Mouse (Mus musculus) layer of hippocampus, postnatal 25 days (tissue): ENCODE data around the gene Mecom. TPM values are rescaled to one million over a fixed set of nuclear protein-coding genes. Genes with fewer than 3 reads are reported as not detected.

Experiments
- DNase-seq, 2 experiments: peaks; one replicate each; pipeline ENCODE4 v3.0.0; 2022; ENCODE audit warnings: mixed read lengths in 2 of 2, low spot score in 1 of 2; ENCODE audit errors: extremely low spot score in 1 of 2
- total RNA-seq, 2 experiments: library from RNA; stranded (reverse); gene quantifications; 2 replicates each; pipeline ENCODE4 v1.2.3; 2021

The Mecom gene
- total RNA-seq, 2 experiments from 2014 or later: 2.8 to 3.9 TPM

DNA sequence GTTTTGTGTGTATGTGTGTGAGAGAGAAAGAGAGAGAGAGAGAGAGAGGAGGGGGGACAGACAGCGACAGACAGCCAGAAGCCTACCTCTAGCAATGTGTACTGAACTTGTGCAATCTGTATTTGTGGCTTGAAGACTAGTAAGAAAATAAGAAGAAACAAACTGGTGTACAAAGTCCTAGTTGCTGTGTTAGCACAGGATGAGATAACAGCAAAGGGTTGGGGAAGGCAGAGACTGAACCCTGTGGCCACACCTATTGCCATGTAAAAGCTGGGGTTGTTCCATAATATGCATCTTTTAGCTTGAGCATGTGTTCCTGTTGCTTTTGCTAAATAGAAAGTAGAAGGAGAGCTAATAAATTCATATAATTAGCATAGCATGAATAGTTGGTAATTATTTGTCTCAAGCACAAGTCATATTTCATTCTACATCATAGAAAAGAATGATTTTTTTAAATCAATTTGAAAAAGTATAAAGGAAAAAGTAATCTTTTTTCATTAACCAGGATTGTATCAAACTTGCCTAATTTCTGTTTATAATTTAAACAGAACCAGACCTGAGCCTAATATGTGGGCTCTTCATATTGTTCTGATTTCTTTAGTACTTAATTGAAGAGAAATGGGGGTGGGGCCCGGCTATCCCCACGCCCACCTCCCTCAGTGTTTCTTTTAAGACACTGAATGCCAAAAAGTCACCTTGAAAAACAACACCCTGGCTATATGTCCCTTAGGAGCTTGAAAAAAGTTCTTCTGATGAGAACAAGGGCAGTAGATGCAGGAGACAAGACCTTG, 379.2 kb downstream of the Mecom start:
- no peak for DNase-seq

DNA sequence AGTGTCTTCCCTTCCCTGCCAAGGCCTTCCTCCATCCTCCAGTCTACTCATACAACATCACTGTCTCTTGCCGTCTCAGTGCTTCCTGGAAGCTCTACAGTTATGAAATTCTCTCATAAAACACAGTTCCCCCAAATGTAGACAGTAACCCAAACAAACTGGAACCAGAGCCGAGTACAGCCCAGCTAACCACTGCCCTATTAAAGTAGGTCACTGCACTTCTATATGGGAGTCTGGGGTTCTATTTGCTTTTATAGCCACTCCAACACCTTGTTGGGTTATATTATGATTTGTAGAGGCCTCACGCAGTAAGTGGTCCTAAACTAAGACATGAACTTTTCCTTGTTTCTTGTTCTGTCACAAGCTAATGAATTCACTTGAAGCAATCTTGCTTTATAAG, 380.8 kb downstream of the Mecom start:
- DNase-seq: no peak

DNA sequence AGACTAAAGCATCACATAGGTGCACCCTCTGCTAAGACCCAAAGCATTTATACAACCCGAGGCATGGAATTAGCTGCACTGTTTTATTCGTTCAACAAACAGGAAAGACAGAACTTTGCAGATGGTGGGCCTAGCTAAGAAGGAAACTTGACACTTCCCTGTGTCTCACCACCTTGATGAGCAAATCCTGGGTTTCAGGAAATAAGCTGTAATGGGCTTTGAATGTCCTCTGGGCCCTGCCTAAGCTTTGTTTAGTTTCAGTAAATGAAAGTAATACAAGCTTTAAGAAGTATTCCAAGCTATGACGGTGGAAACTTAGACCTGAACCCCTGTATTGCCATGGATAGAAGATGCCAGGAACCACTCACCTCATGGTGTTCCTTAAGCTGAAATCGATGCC, 383.0 kb downstream of the Mecom start:
- DNase-seq: no peak

DNA sequence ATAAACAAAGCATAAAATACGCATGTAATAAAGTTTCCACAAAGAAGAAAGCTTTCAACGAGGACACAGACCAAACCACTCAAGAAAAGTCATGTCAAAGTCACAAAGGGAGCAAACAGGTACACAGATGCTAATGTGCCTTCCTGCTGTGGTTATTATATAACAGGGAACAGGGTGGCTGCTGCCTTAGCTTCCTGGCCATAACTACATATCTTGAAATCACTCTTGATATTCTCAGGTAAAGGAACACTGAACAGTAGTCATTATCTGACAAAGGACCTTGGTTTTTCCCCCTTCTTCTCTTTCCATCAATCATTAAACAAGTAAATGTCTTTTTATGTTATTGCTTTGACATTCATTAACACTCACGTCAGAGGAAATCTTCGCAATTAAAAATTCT, 384.4 kb downstream of the Mecom start:
- DNase-seq: no peak

DNA sequence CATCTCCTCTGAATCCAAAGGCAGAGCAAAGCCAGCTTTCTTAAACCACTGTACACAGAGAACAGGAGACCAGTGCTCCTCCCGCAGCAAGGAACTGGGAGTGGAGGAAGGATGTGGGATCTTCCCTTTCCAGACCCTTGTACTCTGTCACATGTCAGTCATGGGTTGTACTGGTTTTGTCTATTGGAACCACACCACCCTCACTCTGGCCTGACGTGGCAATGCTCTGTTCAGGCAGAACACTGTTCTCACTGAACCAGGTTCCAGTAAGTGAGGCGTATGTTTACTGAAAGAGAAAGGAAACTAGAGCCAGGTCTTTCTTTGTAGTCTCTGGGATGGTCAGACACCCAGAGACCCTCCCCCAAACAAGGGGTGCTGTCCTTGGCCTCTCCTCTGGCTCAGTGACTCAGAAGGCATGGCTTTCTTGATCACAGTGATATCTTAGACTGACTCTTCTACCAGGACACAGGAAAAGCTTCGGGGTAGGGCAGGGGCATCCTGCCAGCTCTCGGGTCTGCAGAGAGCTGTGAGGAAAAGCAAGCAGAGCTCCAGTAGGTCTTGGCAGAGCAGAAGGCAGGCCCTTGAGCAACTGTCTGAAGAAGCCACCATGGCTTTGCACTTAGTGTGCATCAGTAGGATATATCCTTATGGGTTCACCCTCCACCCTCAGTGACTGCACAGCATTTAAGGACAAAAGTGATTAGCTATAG, 386.7 kb downstream of the Mecom start:
- DNase-seq: no peak

DNA sequence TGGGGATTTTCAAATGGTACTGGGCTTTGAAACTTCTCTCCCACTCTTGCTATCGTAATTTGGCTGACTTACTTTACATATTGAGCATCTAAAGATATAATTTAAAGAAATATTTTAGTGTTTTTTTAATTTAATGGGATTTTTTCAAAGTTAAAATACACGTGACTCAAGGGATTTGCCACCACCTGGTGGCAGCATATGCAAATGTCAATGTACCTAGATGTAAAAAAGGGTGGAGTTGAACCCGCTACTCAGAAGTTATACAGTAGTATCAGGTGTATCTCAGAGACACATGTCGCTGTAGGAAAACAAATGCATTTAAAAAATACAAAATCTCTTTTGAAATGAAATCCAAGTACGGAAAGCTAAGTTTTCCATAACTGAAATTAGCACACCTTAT, 387.5 kb downstream of the Mecom start:
- no peak for DNase-seq

DNA sequence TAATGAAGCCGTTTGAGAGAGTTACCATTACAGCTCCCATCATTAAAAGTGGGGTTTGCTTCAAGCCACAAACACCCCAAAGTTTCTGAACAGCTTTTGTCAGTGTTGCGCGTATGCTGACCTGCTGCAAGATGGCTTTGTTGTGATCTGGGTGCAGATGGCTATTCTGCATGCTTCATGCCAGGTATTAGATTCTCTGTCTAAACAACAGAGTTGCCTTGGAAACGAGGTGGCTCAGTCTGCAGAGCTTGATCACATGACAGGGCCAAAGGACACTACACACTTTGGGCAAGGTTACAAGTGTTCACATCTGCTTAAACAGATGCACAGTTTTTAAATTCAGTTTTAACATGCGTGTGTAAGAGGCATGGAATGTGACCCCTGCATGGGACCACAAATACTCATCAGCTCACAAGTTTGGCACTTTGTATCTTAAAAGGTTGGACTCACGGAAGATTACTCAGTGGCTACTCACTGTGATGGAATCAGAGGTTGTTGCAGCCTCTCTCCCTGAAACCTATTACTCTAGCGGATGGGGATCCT, 390.6 kb downstream of the Mecom start:
- DNase-seq: no peak

DNA sequence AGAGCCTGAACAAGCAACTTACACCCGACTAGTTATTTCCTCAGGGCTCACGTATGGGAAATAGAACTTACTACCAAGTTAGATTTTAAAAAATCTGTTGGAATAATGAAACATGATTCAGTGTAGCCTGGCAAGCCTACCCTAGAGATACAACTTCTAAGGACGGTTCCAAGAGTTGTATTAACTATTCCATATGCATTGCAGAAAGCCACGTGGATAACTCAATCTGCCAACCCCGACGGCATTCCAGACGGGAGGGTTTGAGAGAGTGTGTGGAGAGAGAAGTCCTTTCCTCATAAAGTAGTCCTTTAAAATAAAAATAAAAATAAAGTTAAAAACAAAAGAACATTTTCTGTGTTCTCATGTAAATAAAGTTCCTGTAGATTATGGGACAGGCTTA, 393.4 kb downstream of the Mecom start:
- DNase-seq: no peak

DNA sequence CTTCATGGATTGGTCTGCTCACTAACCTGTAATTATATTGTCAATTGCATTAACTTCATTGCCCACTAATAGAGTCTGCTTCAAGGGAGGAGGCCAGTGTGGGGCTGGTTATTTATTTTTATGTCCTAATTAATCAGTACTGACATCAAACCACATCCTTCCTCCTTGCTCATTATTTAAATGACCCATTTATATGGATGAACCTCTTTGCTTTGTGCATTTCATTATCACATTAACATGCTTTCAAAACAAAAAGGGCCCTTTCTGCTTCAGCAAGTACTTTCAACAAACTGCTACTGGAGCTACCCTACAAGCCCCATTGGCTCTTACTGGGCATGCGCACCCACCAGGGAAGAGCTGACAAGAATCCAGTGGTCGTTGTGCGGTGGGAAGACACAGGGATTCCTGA, 393.9 kb downstream of the Mecom start:
- DNase-seq: no peak

DNA sequence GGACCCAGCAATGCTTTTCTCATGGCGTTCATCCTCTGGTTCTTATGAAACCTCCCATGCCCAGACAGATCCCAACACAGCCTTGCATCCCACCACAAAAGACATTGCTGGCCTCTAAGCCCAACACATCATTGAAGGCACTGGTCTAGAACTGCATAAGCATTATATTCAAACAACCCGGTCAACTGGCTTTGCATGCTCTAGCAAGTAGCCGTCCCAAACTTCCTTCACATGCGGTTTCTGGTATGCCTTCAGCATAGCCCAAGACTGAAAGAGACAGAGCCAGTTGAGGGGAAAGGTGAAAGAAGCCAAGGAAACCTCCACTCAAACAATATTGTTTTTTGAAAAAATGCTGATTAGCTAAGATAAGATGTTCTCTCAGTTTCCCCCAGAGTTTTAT, 397.7 kb downstream of the Mecom start:
- no peak for DNase-seq

DNA sequence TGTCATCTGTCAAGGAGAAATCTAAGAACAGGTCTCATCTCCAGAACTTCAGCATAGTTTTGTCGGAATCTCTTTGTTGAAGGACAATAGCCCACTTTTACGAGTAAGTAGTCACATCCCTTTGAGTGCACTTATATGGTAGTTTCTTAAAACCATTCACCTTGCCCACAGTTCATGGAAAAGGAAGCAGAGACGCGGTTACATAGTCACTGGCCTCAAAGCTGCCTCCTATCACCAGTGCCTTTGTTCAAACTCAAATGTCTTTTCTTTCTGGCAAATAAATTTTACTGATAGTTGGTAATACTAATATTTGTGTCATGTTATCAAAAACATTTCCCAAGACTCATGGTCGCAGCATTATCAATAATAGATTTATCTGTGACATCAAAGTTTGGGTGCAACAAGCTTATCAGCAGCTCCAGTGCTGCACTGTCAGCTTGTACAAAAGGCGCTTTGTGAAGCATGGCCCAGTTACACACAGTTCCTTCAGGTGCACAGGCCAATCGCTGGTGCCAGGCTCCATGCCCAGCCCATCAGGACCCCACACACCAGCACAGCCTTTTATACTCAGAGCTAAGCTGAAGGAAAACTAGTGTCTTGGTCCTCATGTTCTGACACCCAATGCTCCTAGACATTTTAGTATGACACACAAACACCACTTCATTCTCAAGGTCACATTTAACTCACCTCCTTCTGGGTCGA, 399.3 kb downstream of the Mecom start:
- no peak for DNase-seq

DNA sequence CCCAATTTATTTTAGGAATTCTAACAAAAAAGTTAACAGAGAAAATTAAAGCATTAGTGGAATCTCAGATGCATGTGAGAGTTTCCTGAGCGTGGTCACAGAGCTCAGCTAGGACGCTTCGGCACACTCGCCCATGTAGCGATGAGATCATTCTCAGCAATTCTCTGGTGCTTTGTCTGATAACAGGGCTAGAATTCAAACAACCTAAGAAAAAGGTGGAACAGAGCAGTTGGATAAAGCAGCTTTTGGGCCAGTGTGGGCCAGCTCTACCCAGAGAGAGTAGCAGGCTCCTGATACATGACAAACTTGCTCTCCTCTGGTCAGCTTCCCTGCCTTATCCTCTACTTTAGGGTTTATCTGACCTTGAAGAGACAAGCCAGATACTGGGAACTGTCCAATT, 402.8 kb downstream of the Mecom start:
- DNase-seq: no peak

DNA sequence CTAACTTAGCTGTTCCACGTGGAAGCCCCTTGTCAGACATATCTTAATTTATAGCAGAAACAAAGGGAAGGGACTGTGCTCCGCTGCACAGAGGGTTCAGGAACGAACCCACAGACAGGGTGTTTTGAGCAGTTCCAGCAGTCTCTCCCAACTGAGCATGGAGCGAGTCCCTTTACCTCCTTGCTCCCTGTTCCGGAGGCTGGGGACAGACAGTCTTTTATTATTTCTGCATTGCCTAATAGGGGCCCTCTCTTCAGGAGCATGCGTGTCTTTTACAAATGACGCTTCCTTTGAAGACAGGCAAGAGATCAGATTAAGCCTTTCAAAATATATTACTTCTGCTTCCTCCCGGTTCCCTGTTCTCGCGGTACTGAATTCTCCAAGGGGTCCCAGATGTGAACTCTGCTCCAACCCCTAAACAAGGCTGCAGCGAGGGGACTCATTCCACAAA, 403.8 kb downstream of the Mecom start:
- DNase-seq: no peak

DNA sequence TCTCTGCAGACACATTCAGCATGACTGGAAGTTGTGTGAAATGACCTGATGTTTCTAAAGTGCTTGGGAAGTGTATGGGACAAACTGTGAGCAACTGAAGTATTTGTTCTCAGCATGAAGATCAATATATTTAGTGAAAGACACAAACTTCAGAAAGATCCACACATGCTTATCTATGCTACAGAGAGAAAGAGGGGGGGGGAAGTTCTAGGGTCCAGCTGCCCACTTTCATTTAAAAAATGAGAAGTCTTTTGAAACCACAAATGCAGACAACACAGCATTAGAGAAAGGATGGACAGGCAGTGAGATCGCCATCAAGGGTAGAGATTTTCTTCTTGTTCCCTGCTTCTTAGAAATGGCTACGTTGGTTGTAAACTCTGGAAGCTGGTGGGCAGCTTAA, 404.4 kb downstream of the Mecom start:
- DNase-seq: no peak

DNA sequence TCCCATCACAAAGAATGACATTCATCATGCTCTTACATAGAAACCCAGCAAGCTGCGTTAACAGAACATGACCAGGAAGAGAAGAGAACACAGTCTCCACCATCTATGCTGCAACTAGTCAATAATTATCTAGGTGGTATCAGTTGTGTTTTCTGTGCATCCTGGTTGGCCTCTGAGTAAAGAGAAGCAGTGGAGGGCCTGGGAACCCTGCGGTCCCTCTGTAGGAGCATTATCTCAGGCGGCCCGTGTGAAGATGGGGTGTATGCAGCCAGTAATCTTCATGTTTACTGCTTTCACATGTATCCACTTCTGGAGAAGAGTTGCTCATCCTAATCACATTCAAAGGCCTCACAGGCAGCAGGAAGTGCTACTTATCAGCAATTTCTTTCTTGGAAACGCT, 407.5 kb downstream of the Mecom start:
- no peak for DNase-seq

DNA sequence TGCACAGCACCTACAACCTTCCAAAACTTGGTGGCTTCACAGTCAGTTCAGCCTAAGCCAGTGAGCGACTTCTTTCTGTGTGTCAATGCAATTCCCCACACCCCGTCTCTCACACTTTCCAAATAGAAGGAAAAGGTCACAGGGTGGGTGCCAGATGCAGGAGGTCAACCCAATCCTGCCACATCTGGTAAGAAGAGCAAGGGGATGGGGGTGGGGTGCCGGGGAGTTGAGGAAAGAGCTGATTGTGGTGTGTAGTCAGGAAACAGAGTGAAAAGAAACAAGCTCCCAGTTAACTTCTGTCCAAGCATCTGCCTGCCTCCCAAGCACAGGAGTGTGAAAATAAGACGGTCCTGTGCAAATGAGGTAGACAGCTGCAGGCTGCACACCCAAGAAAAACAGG, 408.1 kb downstream of the Mecom start:
- DNase-seq: no peak

DNA sequence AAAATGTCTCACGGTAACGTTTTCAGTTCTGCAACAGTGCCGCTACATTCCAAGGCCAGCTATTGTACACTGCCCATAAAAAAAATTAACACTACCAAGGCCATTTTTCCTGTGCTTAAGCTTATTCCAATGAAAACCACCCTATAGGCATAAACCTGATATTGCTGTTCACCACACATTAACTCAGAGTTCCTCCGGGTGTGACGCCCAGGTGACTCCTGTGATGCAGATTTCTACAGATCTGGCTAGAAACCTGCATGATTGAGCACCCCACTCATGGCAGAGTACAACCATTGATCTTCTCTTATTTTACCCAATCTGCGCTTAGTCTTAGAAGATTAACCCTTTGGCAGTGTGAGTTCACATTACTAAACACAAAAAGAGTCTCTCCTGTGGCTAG, 409.2 kb downstream of the Mecom start:
- no peak for DNase-seq

DNA sequence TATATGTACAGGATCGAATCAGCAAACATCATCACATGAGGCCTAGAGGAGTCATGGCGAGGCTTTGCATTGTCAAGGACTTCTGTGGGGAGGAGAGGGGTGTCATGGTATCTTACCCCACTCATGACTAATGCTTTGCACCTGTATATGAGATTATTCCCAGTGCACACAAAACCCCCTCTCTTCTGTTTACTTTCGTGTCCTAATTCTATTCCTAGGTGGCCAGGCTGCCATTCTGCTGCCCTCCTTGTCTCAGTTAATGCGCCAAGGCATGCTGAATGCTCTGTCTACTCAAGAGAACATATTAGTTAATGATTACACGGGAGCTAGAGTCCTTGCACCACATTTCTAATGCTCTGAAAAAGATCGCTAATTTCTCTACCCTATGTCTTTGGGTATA, 412.0 kb downstream of the Mecom start:
- no peak for DNase-seq

DNA sequence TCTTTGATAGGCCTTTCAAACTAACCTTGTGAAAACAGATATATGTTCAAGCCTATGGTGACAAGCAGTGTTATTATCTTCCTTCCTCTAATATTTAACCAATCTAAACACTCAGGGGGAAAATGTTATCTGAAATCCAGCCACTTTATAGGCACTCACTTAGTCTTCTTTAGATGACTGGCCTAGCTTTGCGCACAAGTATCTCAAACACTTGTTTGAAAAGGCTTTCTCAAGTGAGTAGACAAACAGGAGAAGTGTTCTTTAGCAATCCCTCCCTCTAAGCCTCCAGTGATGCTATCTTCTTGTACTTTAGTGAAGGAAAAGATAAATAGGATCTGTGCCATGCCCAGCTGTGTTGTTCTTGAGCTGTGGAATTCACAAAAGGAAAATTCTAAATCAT, 412.7 kb downstream of the Mecom start:
- no peak for DNase-seq

DNA sequence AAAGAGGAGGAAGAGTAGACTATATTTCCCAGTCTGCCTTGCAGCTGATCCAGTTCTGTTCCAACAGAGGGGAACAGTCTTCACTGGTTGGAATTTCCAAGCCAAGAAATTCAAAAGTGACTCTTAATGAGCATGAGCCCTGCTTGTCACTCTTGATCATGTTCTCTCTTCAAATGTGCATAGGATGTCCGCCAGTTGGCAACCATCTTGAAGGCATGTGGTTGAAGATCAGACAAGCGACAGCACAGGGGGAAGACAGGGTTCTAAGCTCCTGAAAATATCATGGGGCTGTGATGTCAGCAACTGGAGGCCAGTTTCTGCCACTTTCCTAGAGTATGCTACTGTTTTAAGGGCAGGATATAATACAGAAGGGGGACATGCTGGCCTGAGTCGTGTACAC, 414.8 kb downstream of the Mecom start:
- DNase-seq: no peak

DNA sequence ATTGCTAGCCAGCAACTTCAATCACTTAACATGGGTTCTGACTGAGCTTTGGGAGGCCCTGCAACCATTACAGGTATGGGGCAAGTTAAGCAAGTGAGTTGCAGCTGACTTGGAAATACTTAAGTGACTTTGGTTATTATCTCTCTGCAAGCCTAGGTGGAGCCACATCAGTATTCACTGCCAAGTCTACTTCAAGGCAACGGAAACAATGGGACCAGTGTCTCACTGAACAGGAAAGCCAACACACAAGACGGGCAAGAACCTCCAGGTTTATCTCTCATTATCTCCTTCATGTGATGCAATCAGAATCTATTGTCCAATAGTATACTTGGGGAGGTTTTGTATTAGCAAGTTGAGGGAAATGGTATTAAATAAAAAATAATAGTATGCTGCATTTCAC, 415.4 kb downstream of the Mecom start:
- DNase-seq: no peak
